Mouse (Mus musculus) embryonic fibroblast, embryonic 13.5 days (primary cell): ENCODE measurements around the gene Nbea.

ENCODE experiments used
- CTCF ChIP-seq: IDR thresholded peaks from 2 replicates; pipeline ENCODE4 v1.5.1; 2011; ENCODE audit warnings: mild to moderate bottlenecking, control low read depth, low read length, moderate library complexity, borderline replicate concordance; ENCODE audit not compliant: insufficient read depth
- POLR2A ChIP-seq: IDR thresholded peaks from 2 replicates; pipeline ENCODE4 v1.6.1; 2011; ENCODE audit warnings: low read depth, mild to moderate bottlenecking, control low read depth, low read length, moderate library complexity

GRCm38 (mm10) chr3:55887829-55888210, 295.7 kb downstream of the Nbea start:
- TF ChIP-seq POLR2A, result no peak
- TF ChIP-seq CTCF, result no peak
